Mouse (Mus musculus) intestine, embryonic 14.5 days (tissue): ENCODE data around the gene 3830406C13Rik. TPM values are rescaled to one million over a fixed set of nuclear protein-coding genes. Genes with fewer than 3 reads are reported as not detected.
"Not testable (repeated sequence)": the region's sequence is repeated elsewhere in the genome, so short reads cannot be mapped to it uniquely, and the experiment has no call there.

Experiments
- ATAC-seq: fragments of 200-750 bp; cut with Nextera tagmentation; replicated peaks from 2 replicates; pipeline ENCODE4 v1.8.0; 2017; ENCODE audit warnings: low read depth, moderate number of reproducible peaks, moderate TSS enrichment, moderate library complexity; ENCODE audit not compliant: low FRiP score, low TSS enrichment
- DNase-seq: peaks from one replicate; pipeline ENCODE4 v3.0.0-alpha.2; 2018; ENCODE audit warnings: low spot score
- H3K27ac ChIP-seq: fragments of 300-500 bp; sonication (generic); 2 replicates; pipeline ENCODE4 v1.5.1; 2014; ENCODE audit warnings: low read depth, mild to moderate bottlenecking, control low read depth
- H3K27me3 ChIP-seq: fragments of 300-500 bp; sonication (generic); replicated peaks from 2 replicates; pipeline ENCODE4 v1.6.1; 2014; ENCODE audit warnings: low read length, control low read depth; ENCODE audit not compliant: control insufficient read depth, insufficient read depth
- H3K36me3 ChIP-seq: fragments of 300-500 bp; sonication (generic); 2 replicates; pipeline ENCODE4 v1.6.1; 2014; ENCODE audit warnings: low read length, control low read depth; ENCODE audit not compliant: control insufficient read depth, insufficient read depth
- H3K4me1 ChIP-seq: fragments of 300-500 bp; sonication (generic); replicated peaks from 2 replicates; pipeline ENCODE4 v1.6.1; 2014; ENCODE audit warnings: low read length, control low read depth, mixed read lengths; ENCODE audit not compliant: control insufficient read depth, insufficient read depth
- H3K4me2 ChIP-seq: fragments of 300-500 bp; sonication (generic); 2 replicates; pipeline ENCODE4 v1.6.1; 2014; ENCODE audit warnings: low read length
- H3K4me3 ChIP-seq: fragments of 300-500 bp; sonication (generic); 2 replicates; pipeline ENCODE4 v1.5.1; 2014; ENCODE audit warnings: low read depth, low read length, control low read depth, mixed read lengths
- H3K9ac ChIP-seq: fragments of 300-500 bp; sonication (generic); 2 replicates; pipeline ENCODE4 v1.6.1; 2014; ENCODE audit warnings: mild to moderate bottlenecking, low read length
- H3K9me3 ChIP-seq: fragments of 300-500 bp; sonication (generic); 2 replicates; pipeline ENCODE4 v1.6.1; 2016; ENCODE audit warnings: low read length, control low read depth; ENCODE audit not compliant: control insufficient read depth
- WGBS: fragments of 180-500 bp; shearing (Covaris S2); extraction: QIAGEN DNeasy Blood & Tissue Kit; methylation state at CpG from one replicate; pipeline ENCODE4 v1.1.7; 2014; 5-methylcytosine and 5-hydroxymethylcytosine counted together
- polyA plus RNA-seq: library from polyadenylated mRNA; unstranded; fragments of >200 nt; fragmentation: Nextera tagmentation; extraction: Ambion mirVana; gene quantifications from 2 replicates; pipeline ENCODE4 v1.2.1, GENCODE M21; 2014

The 3830406C13Rik gene
- polyA plus RNA-seq = 40.7 and 46.7 TPM in 2 replicates

GRCm38 (mm10) chr14:12284141-12284912 is at the start of gene 3830406C13Rik:
Gene 3830406C13Rik, plus strand, starts transcription at chr14:12284173.
- peak; percentile 97 for ATAC-seq
- Histone ChIP-seq H3K9me3 (no peaks in the 10 kb centered on the region), H3K27ac (peak within 1 kb of the TSS; percentile 91), H3K27me3 (0 out of 2 replicates have a peak, but pooled peaks cover 2% of the 10 kb centered on the region), H3K36me3 (peaks cover 5% of the 10 kb centered on the region), H3K9ac (peak within 1 kb of the TSS; percentile 76), H3K4me2 (peak within 1 kb of the TSS; percentile 79), H3K4me1 (no peaks in the 10 kb centered on the region), H3K4me3 (peak within 1 kb of the TSS; percentile 63)
- under 1% methylated on average over 48 of the region's 48 CpGs for WGBS
- peak; percentile 94 for DNase-seq

- no peak overlapping the region for H3K9ac ChIP-seq
- no peaks in the 10 kb centered on the region for H3K4me1 ChIP-seq
- H3K9me3 ChIP-seq = no peaks in the 10 kb centered on the region
- no peak overlapping the region for H3K27ac ChIP-seq
- DNase-seq (no peak), ATAC-seq (no peak)
- WGBS = 73% methylated on average over 4 of the region's 4 CpGs
- H3K27me3 ChIP-seq = no peaks in the 10 kb centered on the region
- H3K4me2 ChIP-seq = no peak overlapping the region
- no peaks in the 10 kb centered on the region for H3K36me3 ChIP-seq
- no peak overlapping the region for H3K4me3 ChIP-seq
These were observed 40.2 kb upstream of the 3830406C13Rik start for GRCm38 (mm10) chr14:12243726-12244125.

DNA sequence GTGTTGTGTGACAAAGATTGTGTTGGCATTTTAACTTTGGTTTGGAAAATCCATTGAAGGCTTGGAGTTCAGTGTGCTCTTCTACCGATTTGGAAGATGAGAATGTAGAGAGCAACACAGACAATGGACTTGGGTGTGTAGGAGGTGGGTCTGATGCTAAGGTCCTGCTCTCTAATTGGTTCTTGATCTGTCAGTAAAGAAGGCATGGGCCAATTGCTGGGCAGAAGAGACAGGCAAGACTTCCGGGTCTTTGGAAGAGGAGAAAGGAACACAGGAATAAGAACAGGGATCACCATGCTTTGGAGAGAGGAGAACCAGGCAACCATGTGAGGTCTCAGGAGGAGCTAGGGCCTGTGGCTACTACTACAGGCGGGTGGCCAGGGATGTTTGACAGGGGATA is 7.9 kb upstream of the 3830406C13Rik start:
- Histone ChIP-seq H3K4me2 (no peak overlapping the region), H3K27me3 (0 out of 2 replicates have a peak, but pooled peaks cover 2% of the 10 kb centered on the region), H3K9me3 (no peaks in the 10 kb centered on the region)

DNA sequence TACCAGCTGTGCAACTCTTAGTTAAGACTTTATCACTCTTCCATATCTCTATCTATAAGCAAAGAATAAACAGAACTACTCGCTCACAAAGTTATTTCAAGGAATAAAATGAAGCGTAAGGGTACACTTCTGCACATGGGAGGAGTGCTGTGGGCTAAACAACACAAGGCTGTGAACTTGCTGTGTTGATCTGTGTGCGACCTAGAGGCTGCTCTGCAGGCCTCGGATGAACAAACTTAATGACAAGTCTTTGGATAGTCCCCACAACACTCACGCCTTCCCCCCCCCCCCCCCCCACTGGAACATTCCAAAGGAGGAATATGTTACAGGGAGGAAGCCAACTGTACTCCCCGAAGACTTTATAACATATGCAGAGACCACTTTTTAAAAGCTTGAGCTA is 332 bp upstream of the 3830406C13Rik start, which contains the start of gene Gm49355:
Gene Gm49355, plus strand, starts transcription at position 336 of the 400 bp plus-strand sequence.
- ATAC-seq (0 out of 2 replicates have a peak, but pooled peaks have one; percentile 3), DNase-seq (no peak)
- H3K4me3 ChIP-seq = peak within 1 kb of the TSS; percentile 63
- H3K4me2 ChIP-seq = peak within 1 kb of the TSS; percentile 79
- WGBS = 73% methylated on average over 6 of the region's 6 CpGs
- no peaks in the 10 kb centered on the region for H3K9me3 ChIP-seq
- H3K4me1 ChIP-seq = no peaks in the 10 kb centered on the region
- H3K36me3 ChIP-seq = peaks cover 5% of the 10 kb centered on the region; the same call in 1 of the 2 replicates
- H3K27ac ChIP-seq = peak within 1 kb of the TSS; percentile 91
- H3K9ac ChIP-seq = peak within 1 kb of the TSS; percentile 76
- H3K27me3 ChIP-seq = 0 out of 2 replicates have a peak, but pooled peaks cover 2% of the 10 kb centered on the region

More for the DNA sequence above, 7.9 kb upstream of the 3830406C13Rik start:
- DNase-seq = no peak
- Histone ChIP-seq H3K9ac (no peak overlapping the region), H3K27ac (no peak overlapping the region), H3K4me1 (no peaks in the 10 kb centered on the region), H3K36me3 (no peaks in the 10 kb centered on the region), H3K4me3 (no peak overlapping the region)
- WGBS = 59% methylated on average over 3 of the region's 3 CpGs
- no peak for ATAC-seq

GRCm38 (mm10) chr14:12289747-12290146 is 5.8 kb downstream of the 3830406C13Rik start:
- not testable (repeated sequence) for H3K27me3 ChIP-seq, H3K27ac ChIP-seq, H3K4me3 ChIP-seq, H3K4me2 ChIP-seq, DNase-seq, H3K9ac ChIP-seq, H3K9me3 ChIP-seq, H3K4me1 ChIP-seq, H3K36me3 ChIP-seq, ATAC-seq

GRCm38 (mm10) chr14:12296391-12296790 is 12.4 kb downstream of the 3830406C13Rik start:
- no peaks in the 10 kb centered on the region for H3K9me3 ChIP-seq
- no peak for DNase-seq
- H3K27ac ChIP-seq = no peak overlapping the region
- H3K4me2 ChIP-seq = no peak overlapping the region
- no peaks in the 10 kb centered on the region for H3K27me3 ChIP-seq
- WGBS = 90% methylated on average over 7 of the region's 7 CpGs
- H3K4me1 ChIP-seq = no peaks in the 10 kb centered on the region
- peaks cover 15% of the 10 kb centered on the region for H3K36me3 ChIP-seq
- no peak overlapping the region for H3K9ac ChIP-seq
- ATAC-seq = no peak
- no peak overlapping the region for H3K4me3 ChIP-seq

GRCm38 (mm10) chr14:12299171-12299570 is 15.2 kb downstream of the 3830406C13Rik start:
- peaks cover 22% of the 10 kb centered on the region for H3K36me3 ChIP-seq
- ATAC-seq = no peak
- H3K4me1 ChIP-seq = no peaks in the 10 kb centered on the region
- no peaks in the 10 kb centered on the region for H3K27me3 ChIP-seq
- no peak overlapping the region for H3K4me2 ChIP-seq
- no peak for DNase-seq
- no peak overlapping the region for H3K4me3 ChIP-seq
- no peak overlapping the region for H3K27ac ChIP-seq
- no peak overlapping the region for H3K9ac ChIP-seq
- no peaks in the 10 kb centered on the region for H3K9me3 ChIP-seq

DNA sequence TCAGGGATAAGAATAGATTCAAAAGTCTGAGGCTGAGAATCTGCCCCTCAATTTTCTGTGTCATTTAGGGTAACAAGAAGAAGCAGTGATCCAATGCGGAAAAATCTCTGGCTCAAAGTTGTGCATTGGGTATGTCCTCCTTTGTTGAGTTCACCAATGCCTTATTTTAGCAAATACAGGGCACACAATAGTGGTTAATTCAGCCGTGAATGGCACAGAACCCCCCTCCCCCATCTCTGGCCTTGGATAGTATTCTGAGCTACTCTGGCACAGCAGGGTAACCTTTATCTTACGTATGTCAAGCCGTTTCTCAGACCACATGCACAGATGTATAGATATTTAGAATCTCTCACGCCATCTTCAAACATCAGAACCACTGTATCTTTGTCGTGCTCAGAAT is 15.7 kb downstream of the 3830406C13Rik start:
- Histone ChIP-seq H3K9ac (no peak overlapping the region), H3K9me3 (no peaks in the 10 kb centered on the region), H3K4me1 (no peaks in the 10 kb centered on the region), H3K4me2 (no peak overlapping the region), H3K4me3 (no peak overlapping the region), H3K36me3 (peaks cover 22% of the 10 kb centered on the region), H3K27ac (no peak overlapping the region), H3K27me3 (no peaks in the 10 kb centered on the region)
- 83% methylated on average over 6 of the region's 6 CpGs for WGBS
- no peak for ATAC-seq
- no peak for DNase-seq

- H3K4me3 ChIP-seq = no peak overlapping the region
- H3K27me3 ChIP-seq = no peaks in the 10 kb centered on the region
- H3K9me3 ChIP-seq = no peaks in the 10 kb centered on the region
- no peaks in the 10 kb centered on the region for H3K4me1 ChIP-seq
- no peak overlapping the region for H3K27ac ChIP-seq
- no peak overlapping the region for H3K4me2 ChIP-seq
- ATAC-seq (no peak), DNase-seq (no peak)
- no peak overlapping the region for H3K9ac ChIP-seq
- 78% methylated on average over 4 of the region's 4 CpGs for WGBS
- H3K36me3 ChIP-seq = peaks cover 22% of the 10 kb centered on the region
These were observed 16.3 kb downstream of the 3830406C13Rik start for GRCm38 (mm10) chr14:12300275-12300674.
